Mouse (Mus musculus) gastrocnemius, postnatal 10 days (tissue): ENCODE data around the gene Cops8. TPM values are rescaled to one million over a fixed set of nuclear protein-coding genes. Genes with fewer than 3 reads are reported as not detected.

Source experiments
- DNase-seq: peaks from one replicate; pipeline ENCODE4 v3.0.0; 2021; ENCODE audit warnings: mixed read lengths
- total RNA-seq, 2 experiments: library from RNA; stranded (reverse); gene quantifications; 2 replicates each; pipeline ENCODE4 v1.2.3; 2021

The Cops8 gene
- total RNA-seq, 2 experiments from 2014 or later, result 74.9 to 75.5 TPM

DNA sequence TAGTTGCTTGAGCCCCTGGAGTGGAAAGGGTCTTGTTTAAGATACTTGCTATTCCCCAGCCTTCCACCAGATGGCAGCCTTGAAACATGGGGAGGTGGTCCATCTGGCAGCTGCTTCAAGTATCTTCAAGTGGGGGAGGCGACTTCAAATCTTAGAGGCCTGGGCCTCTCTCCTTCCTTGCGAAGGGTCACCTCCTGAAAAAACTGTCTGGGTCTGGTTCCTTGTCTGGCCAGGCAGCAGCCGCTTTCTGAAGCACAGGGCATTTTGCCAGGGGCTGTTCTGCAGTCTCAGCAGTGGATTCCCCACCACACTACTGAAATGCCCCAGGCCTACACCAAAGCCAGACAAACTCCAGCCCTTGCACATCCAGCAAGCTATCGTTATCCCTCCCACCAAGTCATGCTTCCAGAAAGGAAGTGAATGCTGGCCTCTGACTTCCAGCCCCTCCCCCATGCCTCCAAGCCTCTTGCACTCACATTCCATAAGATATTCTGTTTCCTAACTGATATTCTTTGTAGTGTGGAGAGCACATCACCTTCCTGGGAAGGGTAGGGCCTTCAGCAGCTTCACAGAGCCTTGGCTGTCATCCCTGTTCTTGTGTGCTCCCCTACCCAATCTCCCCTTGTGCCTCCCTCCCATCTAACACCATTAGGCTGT lies 48.1 kb downstream of the Cops8 start:
- DNase-seq, result peak; percentile 79

DNA sequence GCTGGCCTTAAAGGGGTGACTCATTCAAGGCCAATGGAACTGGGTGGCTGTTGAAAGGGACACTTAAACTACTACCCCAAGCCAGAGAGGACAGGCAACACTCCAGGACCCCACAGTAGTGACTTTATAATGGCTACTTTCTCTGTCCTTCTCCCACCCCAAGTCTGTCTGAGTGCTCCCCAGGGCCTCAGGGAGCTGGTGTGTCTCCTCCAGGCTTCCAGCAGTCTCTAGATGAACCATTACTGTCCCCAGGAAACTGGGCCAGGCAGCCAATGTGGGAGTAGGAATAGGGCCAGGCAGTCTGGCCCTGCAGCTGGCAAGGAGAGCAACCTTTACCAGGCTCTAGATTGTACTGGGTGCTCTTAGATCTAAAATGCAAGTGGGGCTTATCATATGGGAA lies 49.0 kb downstream of the Cops8 start:
- no peak for DNase-seq

DNA sequence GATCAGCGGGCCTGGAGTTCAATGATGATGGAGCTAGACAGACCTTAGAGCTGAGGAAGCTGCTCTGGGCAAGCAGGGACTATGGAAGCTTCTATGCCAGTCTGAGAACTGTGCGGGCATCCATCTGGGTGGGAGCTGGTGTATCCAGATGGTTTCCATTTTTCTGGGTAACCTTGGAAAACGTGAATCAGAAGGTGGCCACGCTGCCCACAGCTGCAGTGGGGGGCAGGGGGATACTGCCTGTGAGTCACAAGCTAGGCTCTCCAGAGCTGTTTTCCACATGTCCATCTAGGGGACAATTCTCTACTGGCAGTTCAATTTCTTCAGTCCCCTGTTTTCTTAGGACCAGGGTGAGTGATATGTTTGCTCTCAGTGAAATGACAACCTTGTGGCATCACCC lies 49.8 kb downstream of the Cops8 start:
- no peak for DNase-seq

DNA sequence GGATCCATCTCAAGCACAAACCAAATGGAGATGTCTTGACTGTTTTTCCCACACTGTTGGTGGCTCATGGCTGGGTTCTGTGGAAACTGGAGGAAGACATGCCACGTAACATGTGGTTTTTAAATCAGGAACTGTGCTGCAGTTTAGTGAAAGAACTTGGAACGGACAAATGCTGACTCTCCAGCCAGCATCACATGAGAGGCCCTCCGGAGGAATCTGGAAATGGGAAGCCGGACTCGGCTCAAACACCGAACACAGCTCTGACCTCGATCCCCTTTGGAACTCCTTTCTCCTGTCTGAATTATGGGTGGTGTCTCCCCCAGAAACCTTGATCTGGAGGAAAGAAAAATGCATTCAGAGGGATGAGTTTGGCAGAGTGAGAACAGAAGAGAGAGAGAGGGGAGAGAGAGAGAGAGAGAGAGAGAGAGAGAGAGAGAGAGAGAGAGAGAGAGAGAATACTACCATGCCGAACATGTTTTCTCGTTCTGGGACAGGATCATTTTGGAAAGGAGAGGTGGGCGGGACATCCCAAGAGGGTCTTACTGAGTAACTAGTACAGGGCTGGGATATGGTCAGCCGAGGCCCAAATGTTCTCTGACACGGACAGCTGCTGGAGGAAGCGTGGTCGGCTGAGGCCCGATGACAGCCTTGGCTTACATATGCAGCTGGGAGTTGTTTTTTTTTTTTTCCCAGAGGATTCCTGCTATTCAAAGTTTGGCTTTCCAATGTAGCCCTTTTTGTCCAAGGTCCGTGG lies 53.9 kb downstream of the Cops8 start:
- peak; percentile 52 for DNase-seq

DNA sequence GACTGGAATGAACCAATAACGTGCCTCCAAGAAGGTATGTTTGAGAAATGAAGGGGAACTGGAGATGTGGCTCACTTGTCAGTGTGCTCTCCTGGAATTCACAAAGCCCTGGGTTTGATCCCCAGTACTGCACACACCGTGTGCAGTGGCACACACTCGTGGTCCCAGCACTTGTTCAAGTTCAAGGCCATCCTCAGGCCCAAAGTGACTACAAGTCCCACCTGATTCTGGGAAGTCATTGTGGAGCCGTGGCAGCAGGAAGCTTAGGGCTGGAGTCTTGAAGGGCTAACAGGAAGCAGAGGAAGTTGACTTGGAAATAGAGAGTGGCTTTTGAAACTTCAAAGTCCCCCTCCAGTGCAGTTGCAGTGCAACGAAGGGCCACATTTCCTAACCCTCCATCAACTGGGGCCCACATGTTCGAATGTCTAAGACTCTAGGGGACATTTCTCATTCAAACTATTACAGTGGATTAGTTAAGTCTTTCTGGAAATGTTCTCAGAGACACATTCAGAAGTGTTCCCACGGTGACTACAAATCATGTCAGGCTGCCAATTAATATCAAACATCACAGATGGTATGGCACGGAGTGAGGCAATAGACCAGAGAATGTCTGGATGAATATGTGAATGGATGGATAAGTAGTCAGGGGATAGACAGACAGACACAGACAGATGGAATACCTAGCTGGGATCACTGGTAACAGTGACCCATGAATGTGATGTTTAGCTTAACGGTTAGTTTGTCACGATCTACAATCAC lies 54.7 kb downstream of the Cops8 start:
- DNase-seq, result no peak

DNA sequence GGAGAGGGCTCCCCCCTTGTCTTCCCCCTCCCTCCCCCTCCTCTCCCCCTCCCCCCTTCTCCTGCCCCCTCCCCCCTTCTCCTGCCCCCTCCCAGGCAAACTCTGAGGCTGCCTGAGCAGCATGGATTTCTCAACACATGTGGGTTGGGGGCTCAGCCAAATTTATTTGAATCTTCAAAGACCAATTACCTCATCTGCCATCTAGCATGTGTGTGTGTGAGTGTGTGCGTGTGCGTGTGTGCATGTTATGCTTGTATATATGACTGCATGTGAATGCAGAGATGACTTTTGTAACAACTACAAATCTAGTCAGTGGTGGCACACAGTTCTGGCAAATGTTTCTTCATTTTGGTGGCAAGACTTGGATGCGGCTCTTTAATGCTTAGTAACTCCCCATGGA lies 55.8 kb downstream of the Cops8 start:
- DNase-seq, result no peak

DNA sequence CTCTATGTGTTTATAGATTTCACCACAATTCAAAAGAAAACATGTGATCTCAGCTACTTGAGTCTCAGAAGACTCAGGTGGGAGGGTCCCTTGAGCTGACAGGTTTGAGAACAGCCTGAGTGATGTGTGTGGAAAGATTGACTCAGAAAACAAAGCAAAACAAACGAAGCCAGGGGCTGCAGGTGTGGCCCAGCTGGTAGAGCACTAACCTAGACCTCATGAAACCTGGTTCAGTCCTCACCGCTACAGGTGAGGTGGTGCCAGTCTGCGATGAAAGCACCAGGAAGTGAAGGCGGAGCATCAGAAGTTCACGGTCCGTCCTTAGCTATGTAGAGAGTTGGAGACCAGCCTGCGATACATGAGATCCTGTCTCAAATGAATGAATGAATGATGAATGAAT lies 57.4 kb downstream of the Cops8 start:
- DNase-seq, result no peak

DNA sequence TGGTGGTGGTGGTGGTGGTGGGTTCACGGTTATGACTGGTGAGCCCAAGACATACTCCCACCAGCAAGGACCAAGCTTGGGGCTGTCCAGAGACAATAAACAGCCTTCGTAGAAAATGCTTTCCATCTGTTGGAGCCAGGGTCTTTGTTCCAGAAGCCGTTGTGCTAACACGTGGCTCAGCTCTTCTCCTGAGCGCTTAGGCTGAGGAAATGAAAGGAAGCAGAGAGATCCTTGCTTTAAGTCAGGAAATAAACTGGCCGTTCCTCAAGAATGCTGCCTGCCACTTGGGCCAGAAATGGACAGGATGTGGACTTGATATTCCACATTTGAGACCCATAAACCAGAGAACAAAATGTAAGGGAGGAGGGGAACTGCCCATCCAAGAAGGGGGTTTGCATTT lies 59.7 kb downstream of the Cops8 start:
- no peak for DNase-seq

Other genes with a start within 250 kb of the Cops8 start
- 100 to 1,000 TPM; 299 to 378 TPM for gene Col6a3, start 241.0 kb downstream of the Cops8 start, total RNA-seq